Mouse (Mus musculus): ENCODE results near the gene Slc1a7.

GRCm38 (mm10) chr4:107962792-107963191 lies 5.3 kb upstream of the Slc1a7 start:
- TF ChIP-seq CTCF (IDR thresholded peaks at IDR 0.05; ENCODE audit: low read depth), result no peak
- TF ChIP-seq EP300 (IDR thresholded peaks at IDR 0.05; ENCODE audit: low read depth), result no peak
